Mouse (Mus musculus): ENCODE measurements around the gene Tpm1. TPM values are rescaled to one million over a fixed set of nuclear protein-coding genes. Genes with fewer than 3 reads are reported as not detected.

The Tpm1 gene
- polyA plus RNA-seq, 1 experiment from 2014 or later = 577 TPM

GRCm38 (mm10) chr9:67033016-67033415, 16.2 kb downstream of the Tpm1 start:
- peaks cover 3% of the 10 kb centered on the region; the same call in 1 of the 2 replicates for H3K4me1 ChIP-seq (replicated peaks; ENCODE audit: insufficient read depth, low read length)
- H3K4me3 ChIP-seq (replicated peaks; ENCODE audit: low read depth, low read length) = no peak overlapping the region
- DNase-seq (ENCODE audit: low spot score) (no peak), ATAC-seq (replicated peaks; ENCODE audit: low FRiP score, low read depth) (no peak)
- no peaks in the 10 kb centered on the region for H3K27me3 ChIP-seq (ENCODE audit: insufficient read depth, low read length)
- WGBS = 95% methylated on average over 10 of the region's 10 CpGs
- H3K27ac ChIP-seq = no peak overlapping the region
- no peak overlapping the region for H3K9ac ChIP-seq (ENCODE audit: low read depth, low read length)
- TF ChIP-seq CTCF (IDR thresholded peaks at IDR 0.05; ENCODE audit: low read depth) = no peak
- H3K4me2 ChIP-seq (ENCODE audit: low read length) = no peak overlapping the region
- H3K36me3 ChIP-seq (ENCODE audit: insufficient read depth, low read length) = peaks cover 76% of the 10 kb centered on the region
- H3K9me3 ChIP-seq (replicated peaks; ENCODE audit: low read length) = no peaks in the 10 kb centered on the region

DNA sequence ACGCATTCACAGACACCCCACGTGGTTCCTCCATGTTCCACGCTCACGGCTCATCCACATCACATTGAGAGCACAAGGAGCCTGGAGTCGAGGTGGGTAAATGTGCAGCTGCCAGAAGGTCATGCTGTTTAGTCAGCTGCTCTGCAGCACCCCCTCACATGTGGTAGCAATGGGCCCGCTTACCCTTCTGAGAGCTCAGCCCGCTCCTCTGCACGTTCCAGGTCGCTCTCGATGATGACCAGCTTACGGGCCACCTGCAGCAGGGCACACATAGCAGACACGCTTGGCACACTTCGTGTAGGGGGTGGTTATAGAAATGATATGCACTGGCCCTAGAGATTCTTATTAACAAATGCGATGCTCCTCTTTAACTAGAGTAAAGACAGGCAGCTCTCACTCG, 16.6 kb downstream of the Tpm1 start:
- Histone ChIP-seq H3K9ac (ENCODE audit: low read depth, low read length) (no peak overlapping the region), H3K27me3 (ENCODE audit: insufficient read depth, low read length) (no peaks in the 10 kb centered on the region), H3K27ac (no peak overlapping the region), H3K9me3 (replicated peaks; ENCODE audit: low read length) (no peaks in the 10 kb centered on the region), H3K4me2 (ENCODE audit: low read length) (no peak overlapping the region), H3K36me3 (ENCODE audit: insufficient read depth, low read length) (peaks cover 80% of the 10 kb centered on the region), H3K4me3 (replicated peaks; ENCODE audit: low read depth, low read length) (no peak overlapping the region), H3K4me1 (replicated peaks; ENCODE audit: insufficient read depth, low read length) (peaks cover 3% of the 10 kb centered on the region; the same call in 1 of the 2 replicates)
- no peak for TF ChIP-seq CTCF (IDR thresholded peaks at IDR 0.05; ENCODE audit: low read depth)
- DNase-seq (ENCODE audit: low spot score) (no peak), ATAC-seq (replicated peaks; ENCODE audit: low FRiP score, low read depth) (no peak)
- WGBS = 93% methylated on average over 15 of the region's 15 CpGs

- Histone ChIP-seq H3K4me1 (replicated peaks; ENCODE audit: insufficient read depth, low read length) (no peaks in the 10 kb centered on the region), H3K9me3 (replicated peaks; ENCODE audit: low read length) (no peaks in the 10 kb centered on the region), H3K9ac (ENCODE audit: low read depth, low read length) (no peak overlapping the region), H3K36me3 (ENCODE audit: insufficient read depth, low read length) (peaks cover 89% of the 10 kb centered on the region), H3K4me2 (ENCODE audit: low read length) (no peak overlapping the region), H3K27ac (no peak overlapping the region), H3K4me3 (replicated peaks; ENCODE audit: low read depth, low read length) (no peak overlapping the region), H3K27me3 (ENCODE audit: insufficient read depth, low read length) (no peaks in the 10 kb centered on the region)
- no peak for DNase-seq (ENCODE audit: low spot score)
- 85% methylated on average over 13 of the region's 13 CpGs for WGBS
- no peak for ATAC-seq (replicated peaks; ENCODE audit: low FRiP score, low read depth)
- TF ChIP-seq CTCF (IDR thresholded peaks at IDR 0.05; ENCODE audit: low read depth) = no peak
Observed at GRCm38 (mm10) chr9:67029518-67029917, 19.7 kb downstream of the Tpm1 start.

DNA sequence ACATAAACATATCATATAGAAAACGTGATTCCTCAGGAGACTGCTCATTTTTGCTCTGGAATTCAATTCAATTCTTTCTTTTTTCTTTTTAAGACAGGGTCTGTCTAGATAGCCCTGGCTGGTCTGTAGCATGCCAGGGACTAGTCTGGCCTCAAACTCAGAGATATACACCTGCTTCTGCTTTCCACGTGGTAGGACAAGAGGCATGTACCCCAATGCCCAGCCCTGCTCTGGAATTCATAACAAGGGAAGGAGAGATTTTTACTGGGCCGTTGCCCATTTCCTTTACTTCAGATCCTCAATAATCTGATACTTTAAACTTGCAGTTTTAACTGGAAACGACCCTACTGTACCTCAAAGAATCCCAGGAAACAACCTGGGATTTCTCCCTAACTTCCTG, 20.3 kb downstream of the Tpm1 start:
- DNase-seq (ENCODE audit: low spot score) = no peak
- H3K4me1 ChIP-seq (replicated peaks; ENCODE audit: insufficient read depth, low read length) = no peaks in the 10 kb centered on the region
- no peak for TF ChIP-seq CTCF (IDR thresholded peaks at IDR 0.05; ENCODE audit: low read depth)
- H3K4me2 ChIP-seq (ENCODE audit: low read length) = no peak overlapping the region
- H3K36me3 ChIP-seq (ENCODE audit: insufficient read depth, low read length) = peaks cover 88% of the 10 kb centered on the region
- no peak for ATAC-seq (replicated peaks; ENCODE audit: low FRiP score, low read depth)
- no peaks in the 10 kb centered on the region for H3K9me3 ChIP-seq (replicated peaks; ENCODE audit: low read length)
- no peaks in the 10 kb centered on the region for H3K27me3 ChIP-seq (ENCODE audit: insufficient read depth, low read length)
- WGBS = 74% methylated on average over 4 of the region's 4 CpGs
- H3K27ac ChIP-seq = no peak overlapping the region
- no peak overlapping the region for H3K4me3 ChIP-seq (replicated peaks; ENCODE audit: low read depth, low read length)
- no peak overlapping the region for H3K9ac ChIP-seq (ENCODE audit: low read depth, low read length)

DNA sequence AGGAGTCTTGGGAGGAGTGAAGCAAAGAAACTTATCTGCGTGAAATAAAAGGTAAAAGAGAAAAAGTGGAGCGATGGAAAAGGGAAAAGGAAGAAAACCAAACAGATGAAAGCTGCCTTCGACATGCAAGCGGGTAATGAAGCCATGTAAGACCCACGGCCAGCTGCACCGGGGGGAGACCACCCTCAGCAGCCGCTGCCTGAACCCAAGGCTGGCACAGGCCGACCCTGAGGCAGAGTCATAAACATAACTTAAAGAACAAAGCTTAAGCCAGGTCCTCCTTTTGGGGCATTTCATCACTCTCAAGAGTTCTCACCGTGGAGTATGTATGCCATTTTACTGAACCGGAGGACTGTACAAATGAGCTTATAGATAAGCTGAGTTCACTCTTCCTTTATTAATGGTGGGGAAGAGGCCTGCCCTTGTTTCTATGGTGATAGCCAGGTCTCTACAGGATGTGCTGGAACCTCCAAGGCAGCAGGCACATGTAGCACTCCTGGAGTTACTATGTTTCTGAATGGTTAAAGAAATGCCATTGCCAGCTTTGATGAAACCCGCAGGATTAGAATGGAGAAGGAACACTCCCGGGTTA, 21.0 kb downstream of the Tpm1 start:
- ATAC-seq (replicated peaks; ENCODE audit: low FRiP score, low read depth) (no peak), DNase-seq (ENCODE audit: low spot score) (no peak)
- no peak for TF ChIP-seq CTCF (IDR thresholded peaks at IDR 0.05; ENCODE audit: low read depth)
- Histone ChIP-seq H3K9me3 (replicated peaks; ENCODE audit: low read length) (no peaks in the 10 kb centered on the region), H3K4me3 (replicated peaks; ENCODE audit: low read depth, low read length) (no peak overlapping the region), H3K9ac (ENCODE audit: low read depth, low read length) (no peak overlapping the region), H3K4me2 (ENCODE audit: low read length) (no peak overlapping the region), H3K27ac (no peak overlapping the region), H3K4me1 (replicated peaks; ENCODE audit: insufficient read depth, low read length) (no peaks in the 10 kb centered on the region), H3K36me3 (ENCODE audit: insufficient read depth, low read length) (peaks cover 88% of the 10 kb centered on the region), H3K27me3 (ENCODE audit: insufficient read depth, low read length) (no peaks in the 10 kb centered on the region)
- 89% methylated on average over 12 of the region's 12 CpGs for WGBS

DNA sequence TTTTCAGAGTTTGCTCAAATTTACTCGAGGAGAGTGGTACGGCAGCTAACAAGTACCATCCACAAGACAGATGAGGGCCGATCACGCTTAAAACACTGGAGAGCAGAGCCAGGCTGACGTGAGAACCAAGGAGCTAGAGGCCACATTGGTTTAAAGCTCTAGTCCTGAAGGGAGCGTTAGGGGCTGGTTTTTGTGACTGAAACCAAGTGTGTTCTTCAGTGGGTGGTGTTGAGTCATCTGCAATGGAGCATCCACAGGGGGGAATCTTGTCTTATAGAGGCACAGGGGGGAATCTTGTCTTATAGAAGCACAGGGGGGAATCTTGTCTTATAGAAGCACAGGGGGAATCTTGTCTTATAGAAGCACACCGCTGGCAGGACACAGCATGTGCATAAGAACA, 22.3 kb downstream of the Tpm1 start:
- H3K4me2 ChIP-seq (ENCODE audit: low read length) = no peak overlapping the region
- no peaks in the 10 kb centered on the region for H3K4me1 ChIP-seq (replicated peaks; ENCODE audit: insufficient read depth, low read length)
- ATAC-seq (replicated peaks; ENCODE audit: low FRiP score, low read depth) = no peak
- no peaks in the 10 kb centered on the region for H3K27me3 ChIP-seq (ENCODE audit: insufficient read depth, low read length)
- no peak for DNase-seq (ENCODE audit: low spot score)
- no peak overlapping the region for H3K4me3 ChIP-seq (replicated peaks; ENCODE audit: low read depth, low read length)
- H3K9ac ChIP-seq (ENCODE audit: low read depth, low read length) = no peak overlapping the region
- no peaks in the 10 kb centered on the region for H3K9me3 ChIP-seq (replicated peaks; ENCODE audit: low read length)
- no peak overlapping the region for H3K27ac ChIP-seq
- peaks cover 80% of the 10 kb centered on the region for H3K36me3 ChIP-seq (ENCODE audit: insufficient read depth, low read length)
- TF ChIP-seq CTCF (IDR thresholded peaks at IDR 0.05; ENCODE audit: low read depth) = no peak
- WGBS = 94% methylated on average over 7 of the region's 7 CpGs

DNA sequence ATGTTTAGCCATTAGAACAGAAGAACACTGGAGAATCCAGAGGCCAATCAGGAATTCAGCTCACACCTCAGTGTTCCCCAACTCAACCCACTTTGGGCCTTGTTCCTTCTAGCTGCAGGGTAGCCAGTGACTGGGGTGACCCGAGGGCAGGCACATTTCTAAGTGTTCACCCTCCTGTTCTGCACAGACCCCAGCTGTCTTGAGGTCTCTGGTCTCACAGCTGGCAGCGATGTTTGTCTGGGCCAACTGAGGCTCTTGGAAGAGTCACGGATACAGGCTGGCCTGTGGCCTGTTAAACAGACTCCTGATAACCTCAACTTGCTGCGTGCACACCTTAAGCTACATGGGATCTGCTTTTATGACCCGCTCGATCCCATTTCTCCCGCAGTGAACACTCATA, 23.1 kb downstream of the Tpm1 start:
- no peaks in the 10 kb centered on the region for H3K27me3 ChIP-seq (ENCODE audit: insufficient read depth, low read length)
- no peak overlapping the region for H3K27ac ChIP-seq
- H3K9ac ChIP-seq (ENCODE audit: low read depth, low read length) = no peak overlapping the region
- no peak for ATAC-seq (replicated peaks; ENCODE audit: low FRiP score, low read depth)
- no peaks in the 10 kb centered on the region for H3K9me3 ChIP-seq (replicated peaks; ENCODE audit: low read length)
- H3K4me3 ChIP-seq (replicated peaks; ENCODE audit: low read depth, low read length) = no peak overlapping the region
- no peaks in the 10 kb centered on the region for H3K4me1 ChIP-seq (replicated peaks; ENCODE audit: insufficient read depth, low read length)
- peaks cover 81% of the 10 kb centered on the region for H3K36me3 ChIP-seq (ENCODE audit: insufficient read depth, low read length)
- no peak for DNase-seq (ENCODE audit: low spot score)
- WGBS = 94% methylated on average over 7 of the region's 7 CpGs
- no peak overlapping the region for H3K4me2 ChIP-seq (ENCODE audit: low read length)
- TF ChIP-seq CTCF (IDR thresholded peaks at IDR 0.05; ENCODE audit: low read depth) = no peak

Measured in kidney, postnatal 0 days (tissue).